Mouse (Mus musculus) testis, postnatal 14 days (tissue): Measurements from ENCODE around the gene Gm11111.
"Not testable (repeated sequence)": the region's sequence is repeated elsewhere in the genome, so short reads cannot be mapped to it uniquely, and the experiment has no call there.

Experiments
- DNase-seq: peaks from one replicate; pipeline ENCODE4 v3.0.0; 2021; ENCODE audit warnings: low spot score

Gene Gm11111

GRCm38 (mm10) chr5:98552395-98552794, at the start of gene Gm11111:
Gene Gm11111, plus strand, starts transcription at chr5:98552695.
- no peak for DNase-seq

GRCm38 (mm10) chr5:98516214-98516613, 36.3 kb upstream of the Gm11111 start:
- DNase-seq = no peak

GRCm38 (mm10) chr5:98520118-98520517, 32.4 kb upstream of the Gm11111 start:
- DNase-seq = no peak

GRCm38 (mm10) chr5:98522270-98522977, 30.1 kb upstream of the Gm11111 start:
- DNase-seq = no peak

DNA sequence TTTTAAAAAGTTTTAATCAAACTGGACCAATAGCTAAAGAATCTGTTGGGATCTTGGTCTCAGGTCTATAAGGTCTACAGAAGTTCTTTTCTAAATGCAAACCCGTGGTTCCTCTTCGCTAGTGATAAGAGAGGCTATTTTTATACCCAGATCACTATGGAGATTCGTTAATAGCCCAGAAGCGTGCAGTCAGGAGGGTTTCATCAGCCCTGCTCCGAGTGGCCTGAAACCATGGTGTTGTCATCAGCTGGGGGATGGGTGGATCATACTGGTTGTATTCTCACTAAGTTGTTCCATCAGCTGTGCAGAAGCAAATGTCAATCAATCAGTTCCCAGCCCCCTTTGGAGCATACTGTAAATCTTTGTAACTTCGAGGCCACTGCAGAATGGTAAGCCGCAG, 29.4 kb upstream of the Gm11111 start:
- DNase-seq = no peak

DNA sequence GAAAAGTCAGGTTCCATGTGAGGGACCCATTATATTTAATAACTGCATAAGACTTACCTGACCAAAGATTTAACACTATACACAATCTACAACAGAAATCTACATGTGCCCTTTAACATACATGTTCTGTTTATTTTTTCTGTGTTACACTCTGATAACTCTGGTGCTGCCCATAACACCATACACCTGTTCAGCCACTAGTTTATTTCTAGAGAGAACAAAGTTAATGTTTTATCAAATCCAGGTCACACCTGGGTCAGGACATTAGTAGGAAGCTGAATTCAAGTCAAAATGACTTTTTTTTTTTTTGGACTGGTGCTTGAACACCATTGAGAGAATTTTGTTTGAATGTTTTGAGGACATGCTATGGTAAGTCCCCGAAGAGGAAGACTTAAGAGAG, 28.7 kb upstream of the Gm11111 start:
- no peak for DNase-seq

- no peak for DNase-seq
Observed at GRCm38 (mm10) chr5:98541333-98541732, 11.2 kb upstream of the Gm11111 start.

- no peak for DNase-seq
Observed at GRCm38 (mm10) chr5:98550285-98550684, 2.2 kb upstream of the Gm11111 start.

DNA sequence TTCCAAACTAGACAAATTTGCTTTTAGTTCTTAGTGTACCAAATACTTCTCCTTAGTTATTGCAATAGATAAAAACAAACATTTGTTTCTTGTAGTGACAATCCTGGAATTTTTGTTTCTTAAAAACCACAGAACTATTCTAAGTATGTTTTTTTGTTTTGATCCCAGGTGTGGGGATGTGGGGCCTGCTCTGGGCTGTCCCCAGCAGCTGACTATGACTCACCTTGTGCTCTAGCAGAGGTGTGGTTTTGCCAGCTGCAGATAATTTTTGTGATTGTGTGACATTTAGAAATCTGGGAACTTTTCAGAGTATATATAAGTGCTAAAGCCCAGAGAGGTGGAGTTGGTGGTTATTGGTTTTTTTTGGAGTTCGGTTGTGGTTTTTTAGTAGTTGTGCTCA, 1.6 kb upstream of the Gm11111 start:
- no peak for DNase-seq

DNA sequence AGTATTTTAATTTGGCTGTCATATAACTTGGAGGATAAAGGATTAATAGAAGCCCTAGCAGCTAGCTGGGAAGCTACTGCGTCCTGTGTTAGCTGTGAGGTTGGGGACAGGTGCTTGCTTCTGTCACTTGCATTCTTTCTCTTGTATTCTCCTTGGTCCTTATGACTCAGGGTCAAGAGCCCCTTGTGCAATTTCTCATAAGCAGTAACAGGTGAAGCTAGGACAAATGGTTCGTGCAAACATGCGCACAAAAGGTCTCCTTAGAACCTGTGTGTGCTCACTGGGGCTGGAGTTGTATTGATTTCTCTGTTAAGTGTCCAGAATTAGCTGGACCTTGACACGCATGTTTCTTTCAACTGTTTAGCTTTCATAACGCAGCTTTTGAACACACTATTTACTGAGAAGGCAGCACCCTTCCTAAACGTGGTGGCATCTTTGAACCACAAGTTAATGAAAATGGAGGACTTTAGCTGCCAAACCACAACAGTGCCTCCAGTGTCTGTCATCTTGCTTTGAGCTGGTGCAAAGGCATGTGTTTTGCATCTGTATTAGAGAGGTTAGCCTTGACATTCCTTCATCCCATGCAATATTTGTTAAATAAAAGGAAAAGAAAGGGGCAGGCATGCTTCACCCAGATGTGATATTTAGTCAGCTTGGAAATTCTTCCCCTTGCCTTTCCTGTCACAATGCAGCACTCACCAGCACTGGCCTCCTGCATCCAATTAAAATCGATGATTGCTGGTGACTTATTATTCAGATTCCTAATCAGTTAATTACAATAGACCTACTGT, 511 bp downstream of the Gm11111 start:
- no peak for DNase-seq

DNA sequence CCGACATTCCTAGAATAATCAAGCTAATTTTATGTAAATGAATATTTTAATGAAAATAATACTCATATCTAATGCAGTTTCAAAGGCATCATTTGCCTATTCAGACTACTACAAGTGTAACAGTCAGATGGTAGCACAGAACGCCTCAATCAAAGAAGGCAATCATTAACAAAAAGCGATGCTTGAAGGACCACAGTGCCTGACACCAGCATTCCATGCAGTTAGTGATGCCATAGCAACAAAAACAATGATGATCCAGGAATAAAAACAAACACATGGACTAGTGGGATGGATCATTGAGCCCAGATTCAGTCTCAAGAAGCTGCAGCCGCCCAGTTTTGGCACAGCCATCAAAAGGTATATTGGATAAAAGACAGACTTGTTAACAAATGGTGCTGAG, 8.8 kb downstream of the Gm11111 start:
- no peak for DNase-seq

DNA sequence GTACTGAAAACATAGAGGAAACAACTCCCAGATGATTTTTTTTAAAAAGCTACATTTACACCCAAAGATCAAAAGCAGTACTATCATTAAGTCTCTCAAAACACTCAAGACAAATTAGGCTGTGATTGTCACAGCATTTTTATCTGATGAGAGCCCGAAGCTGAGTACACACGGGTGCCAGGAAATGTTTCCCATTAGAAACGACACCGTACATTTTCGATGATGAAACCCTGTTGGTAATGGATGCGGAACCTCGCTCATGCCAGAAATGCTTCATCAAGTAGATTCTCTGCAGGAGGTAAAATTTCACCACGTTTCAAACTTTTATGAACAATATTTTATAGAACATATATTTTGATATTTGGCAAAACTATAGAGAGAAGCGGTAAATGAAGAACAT, 10.3 kb downstream of the Gm11111 start:
- DNase-seq = no peak

GRCm38 (mm10) chr5:98563801-98564200, 11.3 kb downstream of the Gm11111 start:
- no peak for DNase-seq

DNA sequence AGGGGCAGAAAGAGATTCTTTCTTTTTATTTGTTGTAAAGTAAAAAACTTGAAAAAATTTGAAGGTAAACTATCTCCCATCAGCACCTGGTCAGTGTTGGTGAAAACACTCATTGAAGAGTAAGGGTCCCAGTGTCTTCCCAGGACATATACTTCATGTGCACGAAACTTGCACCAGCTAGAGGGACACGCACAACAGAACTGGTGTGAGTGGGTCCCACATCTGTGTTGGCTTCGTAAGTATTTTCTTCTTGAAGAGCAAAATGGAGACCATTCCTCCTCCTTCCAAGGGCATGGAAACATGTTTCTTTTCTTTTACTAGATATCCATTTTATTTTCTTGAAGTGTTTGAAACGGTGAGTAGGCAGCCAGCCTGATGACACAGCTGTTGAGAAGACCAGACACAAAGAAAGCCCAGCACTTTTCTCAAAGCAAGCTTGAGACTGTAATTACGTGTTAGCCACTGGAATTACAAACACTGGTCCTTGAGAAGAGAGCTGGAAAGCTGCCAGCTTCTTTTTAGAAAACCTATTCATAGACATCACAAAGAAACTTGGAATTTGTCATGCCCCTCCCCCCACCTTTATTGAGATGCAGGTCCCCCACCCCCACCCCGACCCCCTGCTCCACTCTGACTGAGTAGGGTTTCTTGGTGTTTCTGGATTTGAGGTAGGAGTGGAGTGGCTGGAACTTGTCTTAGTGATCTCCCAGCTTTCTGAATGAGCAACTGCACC, 14.1 kb downstream of the Gm11111 start:
- no peak for DNase-seq

DNA sequence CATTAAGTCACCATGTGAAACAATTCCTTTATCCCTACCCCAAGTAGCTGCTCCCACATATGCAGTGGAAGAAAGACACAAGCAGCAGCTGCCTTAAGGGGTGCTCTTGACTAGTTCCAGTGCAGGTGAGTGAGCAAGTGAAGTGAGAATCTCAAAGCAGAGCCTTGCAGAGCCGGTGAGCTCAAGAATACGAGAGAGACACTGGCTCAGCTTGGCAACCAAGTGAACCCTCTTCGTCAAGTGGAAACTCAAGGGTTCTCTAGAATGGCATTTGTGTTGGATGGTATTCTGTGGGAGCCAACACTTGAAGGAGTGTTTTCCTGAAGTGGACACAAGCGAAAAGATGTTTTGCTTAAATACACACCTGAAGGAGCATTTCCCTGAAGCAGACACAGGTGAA, 16.0 kb downstream of the Gm11111 start:
- DNase-seq = no peak

GRCm38 (mm10) chr5:98569029-98569513, 16.6 kb downstream of the Gm11111 start:
- no peak for DNase-seq

GRCm38 (mm10) chr5:98572392-98572791, 19.9 kb downstream of the Gm11111 start:
- DNase-seq = no peak

DNA sequence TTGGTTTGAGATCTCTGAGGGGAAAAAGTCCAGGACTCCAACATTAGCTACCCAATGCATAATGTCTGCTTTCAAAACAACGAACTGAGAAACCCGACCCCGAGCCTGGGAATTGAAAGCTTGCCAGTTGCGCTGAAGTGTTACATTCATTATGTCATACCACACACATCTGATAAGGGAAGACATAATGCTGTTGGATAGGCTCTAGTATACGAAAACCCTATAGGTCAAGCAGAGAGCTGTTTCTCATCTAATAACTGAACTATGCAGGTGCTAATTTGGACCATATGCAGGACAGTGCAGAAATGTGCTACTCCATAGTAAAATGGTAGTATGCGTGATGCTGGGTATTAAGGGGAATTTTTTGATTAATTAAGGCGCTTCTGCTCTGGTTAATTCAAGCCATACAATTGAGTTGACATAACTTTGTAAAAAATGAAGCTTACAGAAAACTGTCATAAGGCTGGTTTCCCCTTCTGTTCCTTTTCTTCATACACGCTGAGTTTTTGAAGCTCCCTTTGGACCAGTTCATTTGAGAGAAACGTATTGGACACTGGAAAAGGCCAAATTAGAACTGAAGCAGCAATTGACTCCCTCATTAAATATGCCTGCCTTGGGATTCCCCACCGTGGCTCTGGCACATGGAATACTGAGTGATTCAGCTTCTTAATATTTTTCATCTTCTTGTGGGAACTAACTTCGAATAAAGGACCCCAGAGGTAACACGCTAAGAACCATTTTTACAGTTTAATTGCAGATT, 22.4 kb downstream of the Gm11111 start:
- no peak for DNase-seq

DNA sequence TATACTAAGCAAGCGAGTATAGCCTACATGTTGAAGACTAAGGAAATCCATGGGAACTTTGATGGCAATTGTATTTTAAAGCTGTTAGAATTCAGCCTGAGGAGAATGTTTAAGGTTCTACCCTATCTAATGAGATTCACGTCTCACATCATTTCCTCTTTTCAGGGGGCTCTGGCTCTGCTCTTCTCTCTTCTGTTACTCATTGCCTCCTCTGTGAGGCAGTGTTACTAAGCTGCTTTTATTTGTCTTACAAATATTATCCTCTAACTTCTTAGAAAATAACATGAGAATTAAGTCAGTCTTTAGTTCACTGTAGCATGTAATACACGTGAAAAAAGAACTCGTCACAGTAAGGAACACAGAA, 23.0 kb downstream of the Gm11111 start:
- DNase-seq = no peak

- not testable (repeated sequence) for DNase-seq
Observed at GRCm38 (mm10) chr5:98576538-98576937, 24.0 kb downstream of the Gm11111 start.

GRCm38 (mm10) chr5:98578398-98578797, 25.9 kb downstream of the Gm11111 start:
- DNase-seq = no peak

DNA sequence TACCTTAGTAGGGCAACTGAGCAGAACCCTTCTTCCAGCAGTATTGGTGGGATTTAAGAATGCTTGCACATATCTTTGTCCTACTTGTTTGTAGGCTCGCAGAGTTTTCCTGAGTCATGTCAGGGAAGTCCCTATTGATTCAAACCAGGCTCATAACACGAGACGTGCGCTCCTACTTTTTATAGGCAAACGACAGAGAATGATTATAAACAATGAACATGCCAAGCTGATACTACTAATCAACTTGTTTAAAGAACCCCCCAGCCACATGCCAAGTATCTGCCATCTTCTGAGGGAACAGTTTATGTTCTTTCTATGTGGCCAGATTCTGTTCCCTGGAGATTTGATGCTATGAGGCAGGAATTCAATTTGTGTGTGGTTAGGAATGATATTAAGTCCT, 28.3 kb downstream of the Gm11111 start:
- no peak for DNase-seq
